Mouse (Mus musculus): ENCODE data around the gene Phgdh.
A peak's percentile ranks its signal among the peaks of the same experiment; 100 is the strongest.

Phgdh gene

GRCm38 (mm10) chr3:98339706-98340109 lies at the start of gene Phgdh:
Gene Phgdh (minus strand): TSS chr3:98339990.
- peak; percentile 63 for DNase-seq

- no peak for DNase-seq
These were observed 49.5 kb upstream of the Phgdh start for GRCm38 (mm10) chr3:98389305-98389704.

- no peak for DNase-seq
These were observed 48.0 kb upstream of the Phgdh start for GRCm38 (mm10) chr3:98387756-98388155.

- DNase-seq: no peak
These were observed 47.3 kb upstream of the Phgdh start for GRCm38 (mm10) chr3:98387086-98387485.

- no peak for DNase-seq
These were observed 43.4 kb upstream of the Phgdh start for GRCm38 (mm10) chr3:98383024-98383790.

- peak; percentile 83 for DNase-seq
These were observed 42.6 kb upstream of the Phgdh start, which contains the start of gene Zfp697 for GRCm38 (mm10) chr3:98382246-98382939. Gene Zfp697 (plus strand): TSS chr3:98382461.

GRCm38 (mm10) chr3:98381677-98382245 lies 42.0 kb upstream of the Phgdh start:
- no peak for DNase-seq

- DNase-seq: no peak
These were observed 39.4 kb upstream of the Phgdh start for GRCm38 (mm10) chr3:98379236-98379635.

- DNase-seq: no peak
These were observed 38.5 kb upstream of the Phgdh start for GRCm38 (mm10) chr3:98378267-98378666.

GRCm38 (mm10) chr3:98374980-98375379 lies 35.2 kb upstream of the Phgdh start:
- no peak for DNase-seq

- no peak for DNase-seq
These were observed 34.4 kb upstream of the Phgdh start for GRCm38 (mm10) chr3:98374062-98374719.

GRCm38 (mm10) chr3:98368776-98369175 lies 29.0 kb upstream of the Phgdh start:
- DNase-seq: no peak

- no peak for DNase-seq
These were observed 28.5 kb upstream of the Phgdh start for GRCm38 (mm10) chr3:98368283-98368682.

- DNase-seq: no peak
These were observed 27.0 kb upstream of the Phgdh start for GRCm38 (mm10) chr3:98366823-98367222.

- no peak for DNase-seq
These were observed 26.3 kb upstream of the Phgdh start for GRCm38 (mm10) chr3:98366086-98366485.

GRCm38 (mm10) chr3:98362753-98363152 lies 23.0 kb upstream of the Phgdh start:
- DNase-seq: no peak

GRCm38 (mm10) chr3:98356632-98357370 lies 17.0 kb upstream of the Phgdh start:
- DNase-seq: no peak

- DNase-seq: no peak
These were observed 16.2 kb upstream of the Phgdh start for GRCm38 (mm10) chr3:98356026-98356365.

- no peak for DNase-seq
These were observed 15.7 kb upstream of the Phgdh start for GRCm38 (mm10) chr3:98355344-98356025.

- peak; percentile 87 for DNase-seq
These were observed 14.1 kb upstream of the Phgdh start for GRCm38 (mm10) chr3:98353892-98354291.

- no peak for DNase-seq
These were observed 8.9 kb upstream of the Phgdh start for GRCm38 (mm10) chr3:98348705-98349104.

- DNase-seq: no peak
These were observed 8.3 kb upstream of the Phgdh start for GRCm38 (mm10) chr3:98348106-98348505.

Measured in lung, postnatal 14 days (tissue).